Mouse (Mus musculus): ENCODE measurements at regions not wholly inside any gene's neighbourhood (a gene's known extent, or its start where the extent isn't known, plus 50 kb on each side); places are given as distances from the start of the nearest gene placed in this dataset.

GRCm38 (mm10) chr11:38058896-38059295 is 823.1 kb upstream of the Tenm2 start:
- TF ChIP-seq CTCF (IDR thresholded peaks at IDR 0.05; ENCODE audit: insufficient read depth, low read depth, low read length) (no peak), POLR2A (IDR thresholded peaks at IDR 0.05; ENCODE audit: insufficient read depth, low read depth, low read length) (no peak)

Data from olfactory bulb, adult 2 months (tissue).